Mouse (Mus musculus): ENCODE measurements around the gene Sema6b. TPM values are rescaled to one million over a fixed set of nuclear protein-coding genes. Genes with fewer than 3 reads are reported as not detected.

Sema6b gene
- polyA plus RNA-seq, 1 experiment = 0.06 TPM

DNA sequence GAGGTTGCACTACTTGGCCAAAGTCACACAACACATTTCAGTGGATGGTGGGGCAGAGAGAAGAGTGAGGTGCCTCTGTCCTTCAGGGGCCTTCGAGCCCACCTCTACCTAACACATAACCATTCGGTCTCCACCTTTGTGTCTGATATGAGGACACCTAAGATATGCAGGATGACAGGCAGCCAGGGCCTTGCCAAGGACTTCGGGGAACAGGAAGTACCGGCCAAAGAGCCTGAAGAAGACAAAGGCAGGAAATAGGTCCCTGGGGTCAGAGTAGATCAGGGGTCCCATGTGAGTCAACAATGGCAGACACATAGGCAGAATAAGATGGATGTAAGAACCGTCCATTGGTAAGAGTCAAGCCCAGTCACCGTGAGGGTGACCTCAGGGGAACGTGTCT is 3.6 kb downstream of the Sema6b start:
- Histone ChIP-seq H3K4me3 (replicated peaks) (no peak overlapping the region), H3K4me1 (ENCODE audit: control insufficient read depth) (peaks cover 37% of the 10 kb centered on the region), H3K9me3 (ENCODE audit: control insufficient read depth, low read length) (no peaks in the 10 kb centered on the region), H3K36me3 (ENCODE audit: control insufficient read depth) (no peaks in the 10 kb centered on the region), H3K27me3 (ENCODE audit: control insufficient read depth) (peaks cover 35% of the 10 kb centered on the region)
- no peak for TF ChIP-seq TAL1 (IDR thresholded peaks at IDR 0.05; ENCODE audit: low read length)
- TF ChIP-seq GATA1 (IDR thresholded peaks at IDR 0.05; ENCODE audit: low read length) = no peak

DNA sequence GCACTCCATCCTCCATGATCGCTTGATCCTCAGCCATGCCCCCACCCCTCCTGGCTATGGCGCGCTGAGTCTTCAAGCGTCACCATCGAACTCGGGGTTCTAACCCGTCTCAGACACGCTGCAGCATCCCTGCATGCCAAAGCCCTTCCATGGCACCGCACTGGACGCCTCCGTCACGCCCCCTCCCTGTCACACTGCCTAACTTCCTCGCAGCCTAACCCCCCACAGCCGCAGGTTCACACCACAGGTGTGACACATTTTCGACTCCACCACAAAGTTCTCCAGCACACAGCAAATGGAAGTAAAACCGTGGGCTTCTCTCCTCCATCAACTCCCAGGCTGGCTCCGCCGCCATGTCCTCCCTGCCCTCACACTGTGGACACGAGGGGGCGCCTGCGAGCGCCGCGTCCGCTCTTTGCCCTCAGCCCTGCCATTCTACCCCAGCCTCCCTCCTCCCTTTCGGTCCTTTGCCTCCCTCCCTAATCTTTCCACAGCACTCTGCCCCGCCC is 5.6 kb downstream of the Sema6b start:
- Histone ChIP-seq H3K36me3 (ENCODE audit: control insufficient read depth) (no peaks in the 10 kb centered on the region; the same call in 1 of the 2 replicates), H3K4me1 (ENCODE audit: control insufficient read depth) (peaks cover 28% of the 10 kb centered on the region), H3K27me3 (ENCODE audit: control insufficient read depth) (peaks cover 15% of the 10 kb centered on the region), H3K9me3 (ENCODE audit: control insufficient read depth, low read length) (no peaks in the 10 kb centered on the region), H3K4me3 (replicated peaks) (peak overlapping the region; percentile 59)
- no peak for TF ChIP-seq TAL1 (IDR thresholded peaks at IDR 0.05; ENCODE audit: low read length)
- no peak for TF ChIP-seq GATA1 (IDR thresholded peaks at IDR 0.05; ENCODE audit: low read length)

DNA sequence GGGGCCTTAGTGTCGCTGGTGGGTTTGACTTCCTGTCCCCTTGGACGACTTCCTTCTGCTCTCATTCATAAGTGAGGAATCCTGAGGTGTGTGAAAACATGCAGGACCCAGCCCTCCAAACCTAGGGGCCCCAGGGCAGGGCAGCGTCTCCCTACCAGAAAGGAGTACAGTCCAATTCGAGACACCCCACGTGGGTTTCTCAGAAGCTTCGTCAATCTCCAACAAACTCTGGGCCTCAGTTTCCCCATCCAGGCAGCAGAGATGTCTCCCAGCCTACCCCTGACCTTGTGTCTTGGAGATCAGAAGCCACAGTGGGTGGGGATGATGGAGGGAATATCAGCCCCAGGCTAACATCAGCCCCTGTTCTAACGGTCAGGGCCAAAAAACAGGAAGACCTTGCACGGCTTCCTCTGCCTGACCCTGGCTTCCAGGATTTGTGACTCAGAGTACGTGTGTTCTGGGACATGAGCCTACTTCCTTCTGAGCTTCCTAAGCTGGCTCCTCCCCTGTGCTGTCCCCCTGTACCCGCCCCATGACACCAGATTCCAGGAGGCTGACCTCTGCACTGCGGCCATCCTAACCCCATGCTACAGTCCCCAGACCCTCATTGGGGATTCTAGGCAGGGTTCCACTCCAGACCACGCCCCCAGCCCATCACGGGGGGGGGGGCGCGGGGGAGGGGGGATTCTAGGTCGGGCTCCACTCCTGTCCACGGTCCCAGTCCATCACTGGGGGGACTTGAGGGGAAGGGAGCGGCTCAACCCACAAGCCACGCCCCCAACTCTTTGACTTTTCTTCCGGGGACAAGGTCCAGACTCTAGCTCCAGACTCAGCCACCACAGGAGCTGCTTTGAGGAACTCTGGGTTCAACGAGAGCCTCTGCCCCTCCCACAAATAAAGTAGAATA is 6.4 kb downstream of the Sema6b start:
- peaks cover 26% of the 10 kb centered on the region for H3K4me1 ChIP-seq (ENCODE audit: control insufficient read depth)

DNA sequence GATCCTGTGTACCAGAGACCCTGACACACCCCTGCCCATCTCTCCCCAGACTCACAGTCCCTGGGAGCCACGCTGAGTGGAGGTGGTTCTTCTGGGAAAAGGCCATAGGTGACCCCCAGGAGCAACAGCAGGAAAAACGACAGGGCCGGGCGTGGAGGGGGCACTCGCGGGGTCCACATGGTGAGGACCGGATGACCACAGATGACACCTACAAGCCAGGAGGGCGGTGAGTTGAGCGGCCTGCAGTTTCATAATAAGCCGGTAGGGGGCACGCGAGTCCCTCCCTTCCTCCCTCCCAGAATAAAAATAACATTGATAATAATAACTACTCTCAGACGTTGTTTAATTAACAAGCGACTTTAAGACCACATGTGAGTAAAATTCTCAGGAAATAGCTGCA is 7.5 kb downstream of the Sema6b start:
- TF ChIP-seq TAL1 (IDR thresholded peaks at IDR 0.05; ENCODE audit: low read length) = no peak
- no peak for TF ChIP-seq GATA1 (IDR thresholded peaks at IDR 0.05; ENCODE audit: low read length)
- H3K36me3 ChIP-seq (ENCODE audit: control insufficient read depth) = no peaks in the 10 kb centered on the region; the same call in 1 of the 2 replicates
- H3K27me3 ChIP-seq (ENCODE audit: control insufficient read depth) = no peaks in the 10 kb centered on the region
- H3K9me3 ChIP-seq (ENCODE audit: control insufficient read depth, low read length) = no peaks in the 10 kb centered on the region
- no peak overlapping the region for H3K4me3 ChIP-seq (replicated peaks)
- H3K4me1 ChIP-seq (ENCODE audit: control insufficient read depth) = peaks cover 26% of the 10 kb centered on the region

More for the DNA sequence above, 6.4 kb downstream of the Sema6b start:
- Histone ChIP-seq H3K9me3 (ENCODE audit: control insufficient read depth, low read length) (no peaks in the 10 kb centered on the region), H3K36me3 (ENCODE audit: control insufficient read depth) (no peaks in the 10 kb centered on the region; the same call in 1 of the 2 replicates), H3K4me3 (replicated peaks) (peak overlapping the region; percentile 59), H3K27me3 (ENCODE audit: control insufficient read depth) (peaks cover 7% of the 10 kb centered on the region)
- TF ChIP-seq GATA1 (IDR thresholded peaks at IDR 0.05; ENCODE audit: low read length) = no peak
- TF ChIP-seq TAL1 (IDR thresholded peaks at IDR 0.05; ENCODE audit: low read length) = no peak

DNA sequence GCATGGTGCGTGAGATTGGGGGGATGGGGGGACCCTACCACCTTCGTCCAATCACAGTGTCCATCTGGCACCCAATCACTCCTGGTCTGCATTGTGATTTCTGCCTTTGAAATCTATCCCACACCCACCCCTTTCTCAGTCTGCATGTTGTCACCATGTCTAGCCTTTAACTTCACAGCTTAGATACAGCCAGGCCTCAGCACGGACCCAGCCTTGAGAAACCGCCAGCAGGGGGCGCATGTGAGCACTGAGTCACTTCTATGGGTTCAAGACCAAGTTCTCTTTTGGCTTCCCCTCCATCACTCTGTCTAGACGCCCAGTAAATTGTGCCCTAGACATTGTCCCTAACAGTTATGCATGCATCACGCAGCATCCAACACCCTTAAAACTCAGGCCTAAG is 8.3 kb downstream of the Sema6b start:
- TF ChIP-seq GATA1 (IDR thresholded peaks at IDR 0.05; ENCODE audit: low read length) = no peak
- TF ChIP-seq TAL1 (IDR thresholded peaks at IDR 0.05; ENCODE audit: low read length) = no peak
- H3K4me3 ChIP-seq (replicated peaks) = no peak overlapping the region
- H3K36me3 ChIP-seq (ENCODE audit: control insufficient read depth) = no peaks in the 10 kb centered on the region; the same call in 1 of the 2 replicates
- no peaks in the 10 kb centered on the region for H3K9me3 ChIP-seq (ENCODE audit: control insufficient read depth, low read length)
- H3K4me1 ChIP-seq (ENCODE audit: control insufficient read depth) = peaks cover 26% of the 10 kb centered on the region
- H3K27me3 ChIP-seq (ENCODE audit: control insufficient read depth) = no peaks in the 10 kb centered on the region

DNA sequence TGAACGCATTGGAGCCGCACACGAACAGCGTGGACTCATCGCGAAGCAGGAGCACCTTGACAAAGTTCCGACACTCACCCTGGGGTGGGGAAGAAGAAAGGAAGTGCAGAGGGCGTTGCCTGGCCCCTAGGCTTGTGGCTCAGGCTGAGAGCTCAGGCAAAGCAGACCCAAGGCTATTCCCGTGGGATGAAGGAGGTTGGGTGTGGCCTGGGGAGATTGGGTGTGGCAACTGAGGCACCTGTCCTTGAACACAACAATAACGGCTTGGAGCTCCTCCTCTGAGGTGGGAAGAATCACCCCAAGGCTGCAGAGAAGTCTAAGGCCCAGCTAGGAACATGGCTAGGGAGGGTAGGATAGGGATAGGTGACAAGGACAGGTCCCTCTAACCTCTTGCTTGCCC is 9.0 kb downstream of the Sema6b start:
- no peaks in the 10 kb centered on the region for H3K9me3 ChIP-seq (ENCODE audit: control insufficient read depth, low read length)
- no peaks in the 10 kb centered on the region; the same call in 1 of the 2 replicates for H3K36me3 ChIP-seq (ENCODE audit: control insufficient read depth)
- peaks cover 26% of the 10 kb centered on the region for H3K4me1 ChIP-seq (ENCODE audit: control insufficient read depth)
- no peaks in the 10 kb centered on the region for H3K27me3 ChIP-seq (ENCODE audit: control insufficient read depth)
- no peak for TF ChIP-seq GATA1 (IDR thresholded peaks at IDR 0.05; ENCODE audit: low read length)
- TF ChIP-seq TAL1 (IDR thresholded peaks at IDR 0.05; ENCODE audit: low read length) = no peak
- H3K4me3 ChIP-seq (replicated peaks) = no peak overlapping the region

DNA sequence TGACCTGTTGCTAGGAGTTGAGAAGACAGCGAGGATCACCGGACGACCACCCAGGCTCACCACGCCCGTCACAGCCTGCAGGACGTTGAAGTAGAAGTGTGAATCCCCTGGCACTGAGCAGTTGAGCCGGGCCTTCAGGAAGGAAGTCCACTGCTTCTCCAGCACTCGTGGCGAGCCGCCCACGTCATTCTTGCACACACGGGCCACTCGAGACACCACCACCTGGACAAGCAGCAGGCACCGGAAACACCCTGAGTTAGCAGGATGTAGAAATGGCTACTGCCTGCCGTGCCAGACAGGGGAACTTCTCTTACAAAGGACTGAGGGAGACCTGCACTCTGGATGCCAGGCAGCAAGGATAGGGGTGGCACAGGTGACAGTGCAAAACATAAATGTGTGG is 11.9 kb downstream of the Sema6b start:
- Histone ChIP-seq H3K9me3 (ENCODE audit: control insufficient read depth, low read length) (peaks cover 6% of the 10 kb centered on the region; the same call in 1 of the 2 replicates), H3K27me3 (ENCODE audit: control insufficient read depth) (peaks cover 16% of the 10 kb centered on the region), H3K36me3 (ENCODE audit: control insufficient read depth) (no peaks in the 10 kb centered on the region; the same call in 1 of the 2 replicates), H3K4me3 (replicated peaks) (no peak overlapping the region), H3K4me1 (ENCODE audit: control insufficient read depth) (peaks cover 10% of the 10 kb centered on the region)
- no peak for TF ChIP-seq GATA1 (IDR thresholded peaks at IDR 0.05; ENCODE audit: low read length)
- TF ChIP-seq TAL1 (IDR thresholded peaks at IDR 0.05; ENCODE audit: low read length) = no peak

DNA sequence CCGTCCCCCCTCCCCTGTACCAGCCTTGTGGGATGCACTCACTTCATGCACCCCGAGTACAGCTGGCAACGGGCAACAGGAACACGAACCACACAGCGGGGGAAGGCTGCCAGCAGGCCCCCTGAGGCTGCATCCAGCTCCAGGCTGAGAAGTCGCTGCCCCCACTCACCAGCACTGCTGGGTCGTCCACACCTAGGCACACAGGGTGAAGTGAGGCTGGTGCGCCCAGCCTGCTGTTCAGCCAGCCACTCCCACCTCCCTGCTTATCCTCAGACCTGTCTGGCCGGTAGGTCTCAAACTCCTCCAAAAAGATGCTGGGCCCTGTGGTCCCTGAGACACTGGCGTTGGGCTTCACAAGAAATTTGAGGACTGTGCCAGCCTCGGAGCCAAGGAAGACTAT is 14.0 kb downstream of the Sema6b start:
- Histone ChIP-seq H3K4me3 (replicated peaks) (no peak overlapping the region), H3K36me3 (ENCODE audit: control insufficient read depth) (no peaks in the 10 kb centered on the region; the same call in 1 of the 2 replicates), H3K9me3 (ENCODE audit: control insufficient read depth, low read length) (peaks cover 19% of the 10 kb centered on the region), H3K4me1 (ENCODE audit: control insufficient read depth) (peaks cover 4% of the 10 kb centered on the region), H3K27me3 (ENCODE audit: control insufficient read depth) (peaks cover 36% of the 10 kb centered on the region)
- no peak for TF ChIP-seq TAL1 (IDR thresholded peaks at IDR 0.05; ENCODE audit: low read length)
- no peak for TF ChIP-seq GATA1 (IDR thresholded peaks at IDR 0.05; ENCODE audit: low read length)

DNA sequence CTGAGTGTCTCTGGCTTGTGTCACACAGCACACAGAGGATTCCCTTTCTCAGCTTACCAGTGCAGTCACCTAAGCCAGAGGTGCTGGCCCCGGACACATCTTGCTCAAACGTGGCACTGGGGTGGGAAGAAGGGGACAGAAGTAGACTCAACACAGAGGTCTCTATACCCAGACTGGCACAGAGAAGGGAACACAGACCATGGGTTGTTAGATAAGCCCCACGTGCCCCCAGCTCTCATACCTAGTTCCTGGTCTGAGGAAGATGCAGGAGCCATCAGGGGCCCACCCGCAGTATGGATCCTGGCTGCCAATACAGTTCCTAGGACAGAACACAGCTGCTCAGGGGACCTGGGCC is 14.9 kb downstream of the Sema6b start:
- no peaks in the 10 kb centered on the region for H3K36me3 ChIP-seq (ENCODE audit: control insufficient read depth)
- no peak for TF ChIP-seq GATA1 (IDR thresholded peaks at IDR 0.05; ENCODE audit: low read length)
- no peak for TF ChIP-seq TAL1 (IDR thresholded peaks at IDR 0.05; ENCODE audit: low read length)
- H3K4me3 ChIP-seq (replicated peaks) = no peak overlapping the region
- H3K4me1 ChIP-seq (ENCODE audit: control insufficient read depth) = peaks cover 4% of the 10 kb centered on the region
- H3K27me3 ChIP-seq (ENCODE audit: control insufficient read depth) = peaks cover 46% of the 10 kb centered on the region
- H3K9me3 ChIP-seq (ENCODE audit: control insufficient read depth, low read length) = peaks cover 19% of the 10 kb centered on the region
